Mouse (Mus musculus): ENCODE data around the gene Gnai3. TPM values are rescaled to one million over a fixed set of nuclear protein-coding genes. Genes with fewer than 3 reads are reported as not detected.

Gene Gnai3
- polyA plus RNA-seq, 1 experiment from 2014 or later, result 193 TPM

DNA sequence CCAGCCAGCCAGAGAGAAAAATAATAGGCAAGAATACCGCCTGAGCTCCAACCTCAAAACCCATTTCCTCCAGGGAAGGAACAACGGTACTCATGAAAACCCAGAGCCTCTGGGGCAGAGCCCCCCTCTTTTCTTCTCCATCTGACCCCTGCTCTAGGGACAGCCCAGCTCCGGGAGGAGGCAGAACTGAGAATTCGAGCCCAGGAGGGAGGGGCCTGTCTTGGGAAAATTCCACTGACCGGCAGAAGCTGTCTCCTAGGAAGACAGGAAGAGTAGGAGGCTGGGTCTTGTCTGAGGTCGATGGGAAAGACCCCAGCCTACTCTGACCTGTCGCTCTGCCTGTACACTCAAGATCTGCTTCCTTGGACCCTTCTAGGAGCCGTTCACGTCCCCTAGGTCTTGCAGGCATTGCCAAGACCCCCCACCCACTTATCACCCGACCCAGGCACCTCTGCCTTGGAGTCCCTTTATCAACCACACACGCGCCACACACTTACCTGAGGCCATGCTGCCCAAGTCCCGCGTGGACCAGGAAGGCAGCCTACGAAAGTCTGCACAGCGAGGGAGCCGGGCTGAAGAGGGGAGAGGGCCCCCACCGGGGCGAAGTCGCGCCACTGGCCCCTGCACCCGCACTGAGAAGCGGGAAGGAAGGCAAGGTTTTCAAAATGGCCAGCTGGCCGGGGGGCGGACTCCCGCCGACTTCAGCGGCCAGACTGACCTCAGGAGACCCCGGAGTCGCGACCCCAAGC is 60.1 kb downstream of the Gnai3 start:
- under 1% methylated on average over 31 of the region's 31 CpGs for WGBS
- H3K4me2 ChIP-seq (replicated peaks), result peak overlapping the region; percentile 100

DNA sequence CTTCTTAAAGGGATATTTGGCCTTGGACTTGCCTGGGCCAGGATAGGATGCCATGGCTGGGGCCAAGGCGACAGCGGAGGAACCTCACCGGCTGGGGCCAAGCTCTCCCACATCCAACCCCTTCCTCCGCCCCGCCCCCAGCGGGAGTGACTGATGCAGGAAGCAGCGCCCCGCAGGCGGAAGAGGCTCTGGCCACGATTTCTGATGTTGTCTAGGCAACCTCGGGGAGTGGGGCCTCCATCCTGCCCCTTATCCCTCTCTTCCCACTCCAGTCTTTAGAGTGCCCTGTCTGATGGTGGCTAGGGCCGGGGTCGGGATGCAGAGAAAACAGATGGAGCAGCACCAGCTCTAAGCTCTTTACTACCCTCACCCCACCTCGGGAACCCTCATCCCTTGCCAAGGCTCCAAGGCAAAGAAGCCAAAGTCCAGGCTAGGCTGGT is 60.6 kb downstream of the Gnai3 start:
- peaks cover 57% of the 10 kb centered on the region for H3K4me1 ChIP-seq
- peak overlapping the region; percentile 63 for H3K4me3 ChIP-seq

More for the DNA sequence above, 60.1 kb downstream of the Gnai3 start:
- H3K9ac ChIP-seq, result peak overlapping the region; percentile 78
- no peaks in the 10 kb centered on the region for H3K9me3 ChIP-seq (replicated peaks)
- peaks cover 57% of the 10 kb centered on the region for H3K4me1 ChIP-seq
- ATAC-seq (ENCODE audit: low FRiP score), result peak; percentile 71
- no peaks in the 10 kb centered on the region for H3K36me3 ChIP-seq
- H3K4me3 ChIP-seq, result peak overlapping the region; percentile 63
- peak overlapping the region; percentile 90 for H3K27ac ChIP-seq
- H3K27me3 ChIP-seq, result no peaks in the 10 kb centered on the region

DNA sequence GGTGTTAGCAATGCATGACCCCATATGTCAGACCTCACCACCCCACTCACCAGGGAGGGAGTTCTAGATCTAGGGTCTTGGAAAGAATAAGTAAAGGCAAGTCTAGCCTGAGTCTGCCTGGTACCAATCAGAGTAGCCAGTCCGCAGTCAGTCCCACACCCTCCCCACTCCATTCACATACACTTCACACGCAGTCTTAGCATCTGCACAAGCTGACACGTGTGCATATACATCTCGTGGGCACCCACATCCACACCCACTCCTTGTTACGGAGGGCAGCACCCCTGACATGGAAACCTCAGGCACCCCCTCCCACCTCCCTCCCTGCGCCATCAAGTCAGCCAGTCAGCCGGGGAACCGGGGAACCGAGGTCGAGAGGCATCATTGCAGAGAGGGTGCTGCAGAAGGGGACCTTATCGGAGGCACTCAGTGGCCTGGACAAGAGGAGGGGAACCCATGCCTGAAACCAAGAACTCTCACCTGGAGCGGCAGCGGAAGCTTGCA is 61.1 kb downstream of the Gnai3 start:
- WGBS, result 13% methylated on average over 13 of the region's 13 CpGs
- H3K27me3 ChIP-seq, result no peaks in the 10 kb centered on the region
- H3K9ac ChIP-seq, result peak overlapping the region; percentile 78
- H3K36me3 ChIP-seq, result peaks cover 7% of the 10 kb centered on the region; the same call in 1 of the 2 replicates
- peak overlapping the region; percentile 63 for H3K4me3 ChIP-seq
- peak overlapping the region; percentile 90 for H3K27ac ChIP-seq
- peak; percentile 39 for ATAC-seq (ENCODE audit: low FRiP score)
- no peaks in the 10 kb centered on the region for H3K9me3 ChIP-seq (replicated peaks)
- H3K4me2 ChIP-seq (replicated peaks), result peak overlapping the region; percentile 100
- peaks cover 57% of the 10 kb centered on the region for H3K4me1 ChIP-seq

More for the DNA sequence above, 60.6 kb downstream of the Gnai3 start:
- Histone ChIP-seq H3K4me2 (replicated peaks) (peak overlapping the region; percentile 100), H3K27ac (peak overlapping the region; percentile 90), H3K9ac (peak overlapping the region; percentile 78), H3K9me3 (replicated peaks) (no peaks in the 10 kb centered on the region), H3K27me3 (no peaks in the 10 kb centered on the region), H3K36me3 (peaks cover 5% of the 10 kb centered on the region; the same call in 1 of the 2 replicates)
- WGBS, result 0% methylated on average over 14 of the region's 14 CpGs
- ATAC-seq (ENCODE audit: low FRiP score), result peak; percentile 85

DNA sequence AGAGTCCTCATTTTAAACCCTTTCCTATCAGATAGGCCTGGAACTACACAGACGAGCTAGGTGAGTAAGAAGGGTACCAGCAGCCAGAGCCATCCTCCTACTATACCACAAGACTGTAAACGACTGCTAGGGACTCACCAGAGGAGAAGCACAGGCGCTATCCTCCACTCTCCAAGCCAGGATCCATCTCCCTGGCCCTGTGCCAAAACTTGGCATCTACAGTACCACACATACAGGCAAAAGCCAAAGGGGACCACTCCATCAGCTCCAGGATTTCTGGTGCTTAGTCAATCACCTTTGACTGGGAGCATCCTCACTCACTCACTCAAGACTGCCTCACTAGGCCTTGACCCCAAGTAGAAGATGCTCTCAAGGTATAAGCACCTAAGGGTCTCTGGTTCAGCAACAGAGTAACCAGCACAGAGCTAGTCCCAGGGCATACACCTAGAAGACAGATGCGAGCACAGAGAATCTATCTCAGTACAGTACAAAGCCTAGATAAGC is 62.0 kb downstream of the Gnai3 start:
- Histone ChIP-seq H3K9me3 (replicated peaks) (no peaks in the 10 kb centered on the region), H3K4me2 (replicated peaks) (peak overlapping the region; percentile 100), H3K9ac (no peak overlapping the region), H3K4me3 (no peak overlapping the region), H3K4me1 (peaks cover 51% of the 10 kb centered on the region), H3K27me3 (no peaks in the 10 kb centered on the region), H3K36me3 (peaks cover 11% of the 10 kb centered on the region), H3K27ac (no peak overlapping the region)
- WGBS, result 82% methylated on average over 4 of the region's 4 CpGs
- ATAC-seq (ENCODE audit: low FRiP score), result no peak

DNA sequence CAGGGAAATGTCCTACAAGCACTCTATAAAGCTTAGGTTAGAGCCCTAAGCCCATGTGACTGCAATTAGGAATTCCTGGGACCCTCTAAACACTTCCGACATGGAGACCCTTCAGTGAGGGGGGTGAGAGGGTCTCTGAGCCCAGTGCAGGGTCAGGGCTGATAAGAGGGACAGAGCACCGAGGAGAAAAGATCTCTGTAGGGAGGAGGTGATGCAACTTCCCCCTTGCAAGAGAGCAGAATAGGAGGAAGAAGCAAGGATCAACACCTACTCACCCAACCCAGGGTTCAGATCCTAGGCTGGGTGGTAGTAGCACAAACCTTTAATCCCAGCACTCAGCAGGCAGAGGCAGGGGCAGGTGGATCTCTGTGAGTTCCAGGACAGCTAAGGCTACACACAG is 62.8 kb downstream of the Gnai3 start:
- Histone ChIP-seq H3K4me3 (no peak overlapping the region), H3K27ac (no peak overlapping the region), H3K4me1 (peaks cover 49% of the 10 kb centered on the region), H3K4me2 (replicated peaks) (no peak overlapping the region), H3K36me3 (peaks cover 17% of the 10 kb centered on the region), H3K27me3 (no peaks in the 10 kb centered on the region), H3K9ac (0 out of 2 replicates have a peak overlapping the region, but pooled peaks have one; percentile 9), H3K9me3 (replicated peaks) (no peaks in the 10 kb centered on the region)
- ATAC-seq (ENCODE audit: low FRiP score), result no peak
- WGBS, result 55% methylated on average over 2 of the region's 2 CpGs

DNA sequence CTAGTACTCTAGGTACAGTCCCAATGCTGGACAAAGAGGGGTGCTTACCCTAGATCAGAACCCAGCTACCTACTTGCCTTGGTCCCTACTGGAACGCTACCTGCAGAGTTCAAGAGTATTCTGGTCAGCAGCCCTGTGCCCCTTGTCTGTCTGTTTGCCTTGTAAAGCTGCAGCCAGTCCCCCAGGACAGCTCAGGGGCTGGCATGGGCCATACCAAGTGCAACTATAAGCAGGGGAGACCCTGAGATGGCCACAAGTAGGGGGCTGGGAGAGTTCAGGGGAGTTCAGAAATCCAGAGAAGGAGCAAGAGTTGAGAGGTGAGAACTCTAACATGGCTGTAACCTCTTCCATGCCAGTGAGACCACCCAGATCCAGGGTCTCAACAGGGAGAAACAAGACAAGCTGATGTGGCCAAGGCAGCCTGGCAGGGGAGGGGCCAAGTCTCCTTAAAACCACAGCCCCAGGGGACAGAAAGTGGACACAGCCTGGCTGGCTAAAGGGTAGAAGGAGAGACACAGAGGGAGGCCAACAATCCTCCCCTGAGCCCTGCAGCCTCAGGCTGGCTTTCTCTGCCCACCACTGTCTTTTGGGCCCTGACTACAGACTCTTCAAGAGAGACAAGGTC is 63.6 kb downstream of the Gnai3 start:
- Histone ChIP-seq H3K27me3 (no peaks in the 10 kb centered on the region), H3K4me2 (replicated peaks) (no peak overlapping the region), H3K4me3 (no peak overlapping the region), H3K4me1 (peaks cover 49% of the 10 kb centered on the region), H3K36me3 (peaks cover 25% of the 10 kb centered on the region), H3K9me3 (replicated peaks) (no peaks in the 10 kb centered on the region), H3K27ac (no peak overlapping the region), H3K9ac (peak overlapping the region; percentile 9; the same call in 1 of the 2 replicates)
- WGBS, result 78% methylated on average over 1 of the region's 1 CpGs
- no peak for ATAC-seq (ENCODE audit: low FRiP score)

DNA sequence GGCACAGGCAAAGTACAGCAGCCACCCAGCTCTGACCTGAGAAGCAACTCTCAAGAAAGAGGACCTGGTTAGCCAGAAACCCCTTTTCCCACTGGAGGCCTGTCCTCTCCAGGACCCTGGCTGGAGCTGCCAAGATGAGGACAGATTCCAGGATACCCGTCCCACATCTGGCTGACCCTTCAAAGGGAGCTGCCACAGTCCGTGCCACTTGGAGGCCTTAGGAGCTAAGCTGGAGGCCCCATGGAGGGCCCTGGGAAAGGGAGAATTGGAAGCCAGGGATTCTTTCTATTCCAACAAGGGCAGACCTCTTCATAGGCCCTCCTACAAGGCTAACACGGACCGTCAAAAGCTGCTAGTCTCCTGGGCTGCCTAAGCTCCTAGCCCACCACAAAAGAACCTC is 64.3 kb downstream of the Gnai3 start:
- WGBS, result 77% methylated on average over 4 of the region's 4 CpGs
- Histone ChIP-seq H3K4me3 (no peak overlapping the region), H3K4me1 (peaks cover 48% of the 10 kb centered on the region), H3K9ac (no peak overlapping the region), H3K27me3 (no peaks in the 10 kb centered on the region), H3K9me3 (replicated peaks) (no peaks in the 10 kb centered on the region), H3K27ac (no peak overlapping the region), H3K36me3 (peaks cover 32% of the 10 kb centered on the region), H3K4me2 (replicated peaks) (no peak overlapping the region)
- no peak for ATAC-seq (ENCODE audit: low FRiP score)

DNA sequence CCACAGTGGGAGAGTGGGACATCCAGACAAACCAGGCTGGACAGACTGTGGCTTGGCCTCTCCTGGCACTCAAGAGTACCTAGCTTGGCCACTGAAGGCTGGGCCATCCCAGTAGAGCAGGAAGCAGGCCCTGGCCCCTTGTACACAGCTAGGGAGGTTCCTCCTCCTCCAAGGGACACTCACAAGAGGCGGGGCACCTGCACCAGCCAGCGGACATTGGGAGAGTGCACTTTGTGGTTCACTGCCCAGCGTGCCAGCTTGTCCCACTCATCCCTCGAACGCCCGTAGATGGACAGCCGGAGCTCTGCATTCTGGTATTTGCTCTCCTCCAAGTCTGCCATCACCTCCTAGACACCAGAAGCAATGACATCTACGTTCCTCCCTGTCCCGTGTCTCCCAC is 69.1 kb downstream of the Gnai3 start:
- 95% methylated on average over 9 of the region's 9 CpGs for WGBS
- Histone ChIP-seq H3K27ac (no peak overlapping the region), H3K9me3 (replicated peaks) (no peaks in the 10 kb centered on the region), H3K4me3 (no peak overlapping the region), H3K9ac (no peak overlapping the region), H3K4me1 (peaks cover 12% of the 10 kb centered on the region; the same call in 1 of the 2 replicates), H3K36me3 (peaks cover 60% of the 10 kb centered on the region), H3K4me2 (replicated peaks) (no peak overlapping the region), H3K27me3 (no peaks in the 10 kb centered on the region)
- no peak for ATAC-seq (ENCODE audit: low FRiP score)

DNA sequence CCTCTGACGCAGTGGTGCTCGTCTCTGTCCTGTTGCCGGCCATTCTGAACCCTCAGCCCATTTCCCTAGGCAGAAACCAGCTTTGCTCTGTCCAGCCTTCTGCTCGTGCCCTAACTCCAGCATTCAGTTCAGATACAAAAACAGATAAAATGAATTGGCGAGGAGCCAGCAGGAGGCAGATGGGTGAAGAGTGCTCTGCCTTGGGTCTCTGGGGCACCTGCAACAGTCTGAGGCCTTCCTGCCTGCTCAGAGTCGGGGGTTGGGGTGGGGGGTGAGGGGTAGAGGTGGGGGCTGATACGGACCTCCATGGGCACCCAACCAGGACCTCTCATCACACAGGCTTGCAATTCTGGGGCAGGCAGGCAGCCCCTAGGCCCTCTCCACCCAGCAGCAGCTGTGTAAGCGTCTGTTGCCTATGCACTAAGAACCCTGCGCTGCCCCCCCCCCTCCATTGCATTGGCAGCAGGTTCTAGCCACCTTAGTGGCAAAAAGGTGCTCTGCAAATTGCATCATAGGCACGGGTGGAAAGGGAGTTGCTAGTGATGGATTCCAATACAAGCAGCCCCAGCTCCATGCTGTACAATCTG is 72.9 kb downstream of the Gnai3 start:
- H3K9me3 ChIP-seq (replicated peaks), result no peaks in the 10 kb centered on the region
- H3K27ac ChIP-seq, result no peak overlapping the region
- H3K4me1 ChIP-seq, result peaks cover 8% of the 10 kb centered on the region; the same call in 1 of the 2 replicates
- ATAC-seq (ENCODE audit: low FRiP score), result peak; percentile 33; the same call in 1 of the 2 replicates
- H3K4me2 ChIP-seq (replicated peaks), result no peak overlapping the region
- no peak overlapping the region for H3K4me3 ChIP-seq
- peaks cover 42% of the 10 kb centered on the region for H3K36me3 ChIP-seq
- WGBS, result 64% methylated on average over 10 of the region's 10 CpGs
- no peak overlapping the region for H3K9ac ChIP-seq
- no peaks in the 10 kb centered on the region for H3K27me3 ChIP-seq

DNA sequence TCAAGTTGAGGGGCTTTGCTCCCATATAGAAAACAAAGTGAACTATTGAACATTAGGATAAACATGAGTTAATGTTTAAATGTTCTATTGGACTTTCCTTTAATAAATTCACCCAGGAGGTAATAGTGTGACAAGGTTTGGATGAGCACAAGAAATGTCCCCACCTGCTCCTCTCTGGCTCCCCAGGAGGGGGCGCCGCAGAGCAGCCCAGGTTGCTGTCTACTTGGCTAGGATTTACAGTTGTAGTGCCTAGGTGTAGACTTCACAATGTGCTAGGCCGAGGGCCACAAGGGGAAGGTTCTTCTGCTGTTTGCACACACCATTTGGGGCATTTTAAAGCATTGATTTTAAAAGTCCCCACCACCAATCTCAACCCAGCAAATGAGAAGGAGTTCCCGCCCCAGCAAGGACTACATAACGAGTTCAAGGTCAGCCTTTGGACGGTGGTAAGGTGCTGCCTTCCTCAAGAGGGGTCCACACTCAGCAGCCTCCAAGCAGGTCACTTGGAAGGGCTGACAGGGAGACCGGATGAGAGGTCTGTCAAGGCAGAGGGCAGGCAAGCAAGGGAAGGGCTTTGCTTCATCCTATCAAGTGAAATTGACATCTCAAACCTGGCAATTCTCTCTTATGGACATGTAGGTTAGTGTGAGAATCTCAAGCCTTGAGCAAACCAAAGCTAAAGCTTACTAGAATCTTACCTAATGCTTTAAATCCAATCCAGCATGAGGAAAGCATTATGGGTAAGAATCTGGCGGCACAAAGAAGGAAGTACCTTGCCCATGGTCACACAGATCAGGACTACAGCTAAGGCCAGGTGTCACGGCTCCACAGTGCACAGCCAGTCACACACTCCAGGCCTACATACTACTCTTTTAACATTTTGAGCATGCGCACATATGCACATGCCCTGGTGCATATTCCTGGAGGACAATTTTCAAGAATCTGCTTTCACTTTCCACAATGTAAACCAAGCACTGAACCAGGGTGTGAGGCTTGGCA is 75.4 kb downstream of the Gnai3 start:
- WGBS, result 71% methylated on average over 10 of the region's 10 CpGs
- ATAC-seq (ENCODE audit: low FRiP score), result no peak
- no peak overlapping the region for H3K4me3 ChIP-seq
- peaks cover 17% of the 10 kb centered on the region for H3K36me3 ChIP-seq
- no peak overlapping the region for H3K4me2 ChIP-seq (replicated peaks)
- H3K27me3 ChIP-seq, result no peaks in the 10 kb centered on the region
- no peaks in the 10 kb centered on the region for H3K9me3 ChIP-seq (replicated peaks)
- no peak overlapping the region for H3K27ac ChIP-seq
- H3K9ac ChIP-seq, result no peak overlapping the region
- H3K4me1 ChIP-seq, result peaks cover 8% of the 10 kb centered on the region; the same call in 1 of the 2 replicates

DNA sequence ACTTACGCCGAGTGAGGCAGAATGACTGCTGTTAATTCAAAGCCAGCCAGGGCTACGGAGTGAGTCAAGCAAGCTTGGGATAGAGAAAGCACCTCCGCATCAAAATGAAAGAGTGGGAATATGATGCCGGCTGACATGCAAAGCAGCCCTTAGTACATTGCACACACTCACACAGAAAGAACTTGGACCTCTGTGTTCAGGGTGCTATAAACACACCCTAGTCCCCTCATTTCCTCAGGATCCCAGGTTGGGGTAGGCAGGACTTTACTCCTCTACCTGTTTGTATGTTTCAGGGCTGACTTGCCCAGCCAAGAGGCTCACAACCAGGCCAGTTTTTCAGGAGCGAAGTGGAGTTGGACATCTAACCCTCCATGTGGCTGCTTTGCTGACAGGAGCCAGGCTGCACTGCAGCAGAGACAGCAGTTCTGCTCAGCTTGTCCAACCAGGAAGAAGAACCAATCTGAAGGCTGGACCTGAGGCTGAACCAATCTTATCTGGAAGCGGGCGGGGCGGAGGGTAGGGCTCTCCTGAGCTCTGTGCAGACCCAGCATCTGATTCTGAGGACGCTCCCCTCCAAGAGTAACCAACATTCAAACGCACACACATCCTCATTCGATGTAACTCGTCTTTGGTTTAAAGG is 76.6 kb downstream of the Gnai3 start:
- Histone ChIP-seq H3K4me1 (peaks cover 8% of the 10 kb centered on the region; the same call in 1 of the 2 replicates), H3K27ac (no peak overlapping the region), H3K4me3 (no peak overlapping the region), H3K36me3 (0 out of 2 replicates have a peak, but pooled peaks cover 5% of the 10 kb centered on the region), H3K27me3 (no peaks in the 10 kb centered on the region), H3K9ac (no peak overlapping the region), H3K4me2 (replicated peaks) (no peak overlapping the region), H3K9me3 (replicated peaks) (no peaks in the 10 kb centered on the region)
- no peak for ATAC-seq (ENCODE audit: low FRiP score)
- 75% methylated on average over 13 of the region's 13 CpGs for WGBS
